Mouse (Mus musculus): ENCODE data around the gene Epha3.

The Epha3 gene

DNA sequence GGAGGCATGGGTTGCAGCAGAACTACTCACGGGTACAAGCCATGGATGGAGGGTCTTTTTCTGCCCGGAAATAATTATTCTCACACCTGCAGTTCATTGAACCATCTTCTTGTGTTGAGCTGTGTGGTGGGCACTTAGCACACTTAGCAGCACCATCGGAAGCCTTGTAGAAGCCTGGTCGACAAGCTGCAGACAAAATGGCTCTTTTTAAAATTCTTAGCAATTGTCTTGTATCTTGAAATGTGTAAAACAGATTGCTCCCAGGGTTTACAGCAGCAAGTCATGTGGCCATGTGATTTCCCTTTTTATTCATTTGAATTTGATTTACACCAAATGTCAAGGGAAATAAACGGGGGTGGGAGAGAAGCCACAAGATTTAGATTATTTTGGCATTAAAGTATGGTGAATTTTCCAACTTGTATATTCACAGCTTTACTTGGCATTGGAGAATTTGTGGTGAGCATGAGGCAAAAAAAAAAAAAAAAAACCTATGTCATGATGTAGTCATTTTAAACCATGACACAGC lies 210.5 kb downstream of the Epha3 start:
- DNase-seq (ENCODE audit: low spot score) = no peak

- no peak for DNase-seq (ENCODE audit: low spot score)
These were observed 213.2 kb downstream of the Epha3 start for GRCm38 (mm10) chr16:63650760-63651159.

- no peak for DNase-seq (ENCODE audit: low spot score)
These were observed 217.4 kb downstream of the Epha3 start for GRCm38 (mm10) chr16:63646577-63646976.

- DNase-seq (ENCODE audit: low spot score) = no peak
These were observed 221.3 kb downstream of the Epha3 start for GRCm38 (mm10) chr16:63642641-63643040.

DNA sequence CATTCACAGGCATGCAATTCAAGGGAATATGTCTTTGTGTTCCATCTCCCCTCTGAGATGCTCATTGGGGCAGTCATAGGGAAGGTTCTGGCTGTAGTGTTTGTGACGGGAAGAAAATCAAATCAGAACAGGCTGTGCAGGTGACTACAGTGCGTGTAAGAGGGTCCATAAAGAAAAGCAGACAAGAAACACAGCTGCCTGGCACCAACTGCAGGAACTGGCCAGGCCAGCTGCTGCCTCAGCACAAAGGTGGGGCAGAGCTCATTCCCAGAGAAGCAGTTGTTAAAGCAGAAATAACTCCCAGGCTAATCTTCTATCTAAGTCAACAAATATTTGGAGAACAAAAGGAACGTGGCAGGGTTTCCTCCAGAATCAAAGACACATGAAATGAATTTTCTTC lies 222.4 kb downstream of the Epha3 start:
- no peak for DNase-seq (ENCODE audit: low spot score)

DNA sequence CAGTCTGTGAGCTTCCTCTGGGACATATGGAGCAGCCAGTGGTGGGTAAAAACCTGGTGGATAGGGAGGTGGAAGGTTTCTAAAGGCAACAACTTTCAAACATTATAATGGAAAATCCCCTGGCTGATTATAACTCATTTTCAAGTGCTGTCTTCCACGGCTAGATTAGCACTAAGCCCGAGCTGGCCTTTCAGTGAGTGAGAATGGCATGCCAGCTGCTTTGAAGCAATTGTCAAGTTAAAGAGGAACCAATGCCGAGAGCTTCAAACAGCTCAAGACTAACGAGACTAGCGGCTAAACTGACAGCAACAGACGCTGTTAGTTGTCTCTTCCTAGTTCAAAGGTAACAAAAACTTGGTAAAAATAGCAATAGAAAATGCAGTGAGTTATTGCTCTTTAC lies 225.3 kb downstream of the Epha3 start:
- DNase-seq (ENCODE audit: low spot score) = no peak

- DNase-seq (ENCODE audit: low spot score) = no peak
These were observed 230.2 kb downstream of the Epha3 start for GRCm38 (mm10) chr16:63633748-63634166.

DNA sequence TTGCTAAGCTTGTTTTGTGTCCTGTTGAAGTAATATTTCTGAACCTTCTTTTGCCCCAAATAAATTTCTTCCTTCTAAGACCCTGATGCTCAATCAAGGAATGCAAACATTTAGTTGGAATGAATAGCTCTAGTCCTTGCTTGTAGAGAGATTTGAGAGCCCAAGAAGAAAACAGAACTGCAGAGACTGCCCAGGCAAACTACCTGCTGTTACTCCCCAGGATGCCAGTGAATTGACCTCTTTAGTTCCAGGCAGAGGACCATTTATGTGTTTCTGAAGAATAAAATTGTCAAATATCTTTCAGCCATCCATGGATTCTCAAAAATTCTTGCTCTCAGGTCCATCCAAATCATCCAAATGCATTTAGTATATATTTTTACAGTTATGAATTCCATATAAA lies 238.7 kb downstream of the Epha3 start:
- DNase-seq (ENCODE audit: low spot score) = no peak

GRCm38 (mm10) chr16:63621845-63622244 lies 242.1 kb downstream of the Epha3 start:
- DNase-seq (ENCODE audit: low spot score) = no peak

GRCm38 (mm10) chr16:63615396-63615795 lies 248.6 kb downstream of the Epha3 start:
- no peak for DNase-seq (ENCODE audit: low spot score)

DNA sequence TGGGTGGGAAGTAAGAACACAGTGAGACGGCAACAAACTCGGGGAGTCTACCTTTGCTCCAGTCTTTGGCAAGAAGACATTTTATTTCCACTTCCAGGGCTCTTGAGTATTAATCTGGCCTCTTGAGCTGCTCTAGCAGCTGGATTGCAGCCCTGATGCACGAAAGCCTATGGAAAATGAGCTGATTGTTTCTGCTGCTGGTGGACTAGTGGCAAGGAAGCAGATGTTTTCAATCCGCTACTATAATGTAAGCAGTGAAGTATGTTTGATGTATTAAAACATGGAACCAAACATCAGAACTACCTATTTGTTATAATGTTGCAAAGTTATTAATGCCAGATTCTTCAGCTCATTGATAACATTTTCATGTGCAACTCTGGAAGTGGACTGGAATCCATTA lies 251.0 kb downstream of the Epha3 start:
- DNase-seq (ENCODE audit: low spot score) = no peak

DNA sequence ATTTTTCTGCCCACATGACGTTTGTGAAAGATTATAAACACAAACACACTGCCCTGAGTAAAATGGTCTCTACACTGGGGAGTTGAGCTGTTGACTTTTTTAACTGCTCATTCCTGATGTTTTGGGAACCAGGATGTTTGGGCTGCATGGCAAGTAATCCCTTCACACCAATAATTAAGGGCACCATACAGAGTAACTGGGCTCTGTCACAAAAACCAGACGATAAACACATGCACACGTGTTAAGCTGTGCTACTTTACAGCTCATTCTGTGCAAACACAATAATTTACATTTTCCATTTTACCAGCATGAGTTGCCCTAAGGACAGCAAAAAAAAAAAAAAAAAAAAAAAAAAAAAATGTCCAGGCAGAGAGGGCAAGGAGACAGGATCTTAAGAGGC lies 263.7 kb downstream of the Epha3 start:
- no peak for DNase-seq (ENCODE audit: low spot score)

DNA sequence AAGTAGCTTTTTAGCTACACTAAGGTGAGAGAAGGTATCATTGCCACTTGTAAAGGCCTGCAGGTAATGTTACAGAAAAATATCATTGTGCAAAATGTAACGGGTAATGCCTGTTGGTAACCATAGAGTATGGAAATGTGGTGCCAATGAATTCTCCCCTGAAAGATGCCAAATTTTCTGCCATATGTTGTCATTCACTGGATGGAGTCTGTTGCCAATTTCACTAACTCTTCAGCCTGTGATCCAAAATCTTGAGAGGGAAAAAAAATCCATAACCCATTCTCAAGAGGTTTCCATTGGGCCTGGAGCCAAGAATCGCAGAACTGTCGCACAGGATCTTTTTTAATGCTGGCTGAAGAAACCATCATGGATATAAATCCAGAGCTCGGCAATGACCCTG lies 269.3 kb downstream of the Epha3 start:
- no peak for DNase-seq (ENCODE audit: low spot score)

- DNase-seq (ENCODE audit: low spot score) = no peak
These were observed 294.2 kb downstream of the Epha3 start for GRCm38 (mm10) chr16:63569746-63570145.

DNA sequence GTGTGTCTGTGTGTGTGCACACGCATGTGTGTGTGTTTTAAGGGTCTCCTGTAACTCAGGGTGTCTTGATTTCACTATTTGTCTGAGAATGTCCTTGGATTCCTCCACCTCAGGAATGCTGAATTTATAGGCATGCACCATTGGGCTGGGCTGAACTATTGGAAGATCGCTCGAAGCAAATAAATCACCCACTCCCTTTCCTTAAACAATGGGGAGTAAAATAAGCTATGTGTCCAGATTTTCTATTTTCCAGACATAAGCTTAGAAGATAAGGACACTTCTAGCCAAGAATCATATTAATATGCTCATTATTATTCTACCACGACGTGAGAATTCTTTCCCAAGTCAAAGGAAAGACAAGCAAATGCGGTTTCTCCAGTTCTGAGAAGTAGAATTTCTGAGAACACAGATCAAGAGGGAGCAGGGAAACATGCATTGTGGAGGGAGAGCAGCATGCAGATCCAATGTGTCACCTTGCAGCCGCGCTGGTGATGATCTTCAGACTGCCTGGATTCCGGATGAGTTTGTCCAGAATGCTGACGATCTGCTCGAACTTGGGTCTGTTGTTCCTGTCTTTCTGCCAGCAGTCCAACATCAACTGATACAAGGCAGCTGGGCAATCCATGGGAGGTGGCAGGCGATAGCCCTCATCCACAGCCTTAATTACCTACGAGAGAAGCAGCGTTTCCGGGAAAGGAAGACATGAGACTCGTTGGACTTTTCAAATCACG lies 297.7 kb downstream of the Epha3 start:
- peak; percentile 8 for DNase-seq (ENCODE audit: low spot score)

GRCm38 (mm10) chr16:63556410-63557146 lies 307.4 kb downstream of the Epha3 start:
- no peak for DNase-seq (ENCODE audit: low spot score)

GRCm38 (mm10) chr16:63552531-63552930 lies 311.4 kb downstream of the Epha3 start:
- no peak for DNase-seq (ENCODE audit: low spot score)

DNA sequence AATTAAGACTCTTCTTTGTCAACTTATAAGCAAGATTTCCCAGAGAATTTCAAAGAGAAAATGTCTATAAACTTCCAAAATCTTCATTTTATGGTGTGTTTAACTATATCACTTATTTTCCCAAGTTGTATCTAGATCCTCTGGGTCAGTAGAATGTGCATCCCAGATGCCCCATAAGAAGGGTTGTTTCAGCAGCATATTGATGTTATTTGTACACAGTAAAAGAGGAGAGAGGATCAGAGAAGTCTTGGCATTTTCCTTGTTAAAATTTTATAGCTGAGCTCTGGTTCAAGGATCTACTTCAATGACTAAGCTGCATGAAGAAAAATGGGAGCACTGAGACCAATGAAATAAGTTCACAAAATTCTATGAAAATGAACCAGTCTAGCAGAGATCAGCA lies 324.5 kb downstream of the Epha3 start:
- no peak for DNase-seq (ENCODE audit: low spot score)

- DNase-seq (ENCODE audit: low spot score) = no peak
These were observed 335.2 kb downstream of the Epha3 start for GRCm38 (mm10) chr16:63528821-63529220.

DNA sequence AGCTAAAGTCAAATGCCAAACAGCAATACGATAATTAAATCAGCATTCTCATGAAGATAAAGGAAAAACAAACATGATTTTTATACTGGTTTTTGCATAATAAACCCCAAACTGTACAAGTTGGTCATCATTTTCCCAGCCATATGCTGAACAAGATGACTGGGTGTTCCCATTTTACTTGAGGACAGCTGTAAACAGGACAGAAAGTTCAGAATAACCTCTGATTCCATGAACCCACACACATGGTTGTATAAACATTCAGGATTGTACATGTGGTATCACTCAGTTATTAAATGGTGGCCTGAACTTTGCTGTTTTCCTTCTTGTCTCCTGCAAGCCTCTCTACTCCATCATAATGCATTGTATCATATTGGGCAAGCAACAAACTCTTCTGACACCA lies 346.3 kb downstream of the Epha3 start:
- DNase-seq (ENCODE audit: low spot score) = no peak

- DNase-seq (ENCODE audit: low spot score) = no peak
These were observed 353.9 kb downstream of the Epha3 start for GRCm38 (mm10) chr16:63510069-63510468.

DNA sequence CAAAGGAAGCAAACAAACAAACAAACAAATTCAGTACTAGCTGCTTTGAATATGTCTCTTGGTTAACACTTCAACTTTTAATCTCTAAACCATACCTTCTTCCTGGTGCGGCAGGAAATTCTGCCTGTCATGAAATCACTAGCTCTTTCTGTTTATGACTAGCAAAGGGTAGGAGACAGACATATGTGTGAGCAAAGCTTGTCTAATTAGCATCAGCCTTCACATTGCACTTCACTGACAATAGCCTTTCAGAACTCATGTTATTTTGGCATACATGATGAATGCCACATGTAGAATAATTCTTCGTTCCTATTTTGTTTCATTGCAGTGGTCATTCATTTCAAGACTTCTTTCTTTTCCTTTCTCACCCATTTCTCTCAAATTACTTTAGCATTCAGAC lies 357.5 kb downstream of the Epha3 start:
- no peak for DNase-seq (ENCODE audit: low spot score)

DNA sequence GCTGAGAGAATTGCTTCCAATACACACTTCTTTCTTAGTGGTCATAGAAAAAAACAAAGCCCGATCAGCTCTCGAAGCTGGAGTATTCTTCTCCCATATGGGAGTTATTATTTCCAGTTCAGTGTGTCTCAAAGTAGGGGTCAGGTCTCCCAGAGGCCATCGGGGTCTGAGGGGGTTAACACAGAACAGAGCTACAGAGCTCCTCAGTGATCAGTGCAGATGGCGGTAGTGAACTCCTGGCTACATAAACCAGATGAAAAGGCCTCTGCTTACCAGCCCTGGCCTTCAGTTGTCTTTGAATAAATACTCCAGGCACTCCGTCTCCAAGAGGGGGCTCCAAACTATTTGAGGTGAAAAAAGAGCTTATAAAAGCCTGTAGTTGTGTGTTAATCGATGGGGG lies 362.5 kb downstream of the Epha3 start:
- DNase-seq (ENCODE audit: low spot score) = no peak
